Mouse (Mus musculus) heart, adult 2 months (tissue): Measurements from ENCODE around the gene Gm4070.
"Not testable (repeated sequence)": the region's sequence is repeated elsewhere in the genome, so short reads cannot be mapped to it uniquely, and the experiment has no call there.

Experiments
- CTCF ChIP-seq: fragments of 200-600 bp; IDR thresholded peaks from 2 replicates; pipeline ENCODE4 v1.8.1; 2022; ENCODE audit warnings: antibody characterized with exemption, mild to moderate bottlenecking, moderate library complexity
- EP300 ChIP-seq: fragments of 200-500 bp; IDR thresholded peaks from 2 replicates; pipeline ENCODE4 v1.6.1; 2011; ENCODE audit warnings: low read depth, low read length, control low read depth; ENCODE audit not compliant: insufficient read depth

DNA sequence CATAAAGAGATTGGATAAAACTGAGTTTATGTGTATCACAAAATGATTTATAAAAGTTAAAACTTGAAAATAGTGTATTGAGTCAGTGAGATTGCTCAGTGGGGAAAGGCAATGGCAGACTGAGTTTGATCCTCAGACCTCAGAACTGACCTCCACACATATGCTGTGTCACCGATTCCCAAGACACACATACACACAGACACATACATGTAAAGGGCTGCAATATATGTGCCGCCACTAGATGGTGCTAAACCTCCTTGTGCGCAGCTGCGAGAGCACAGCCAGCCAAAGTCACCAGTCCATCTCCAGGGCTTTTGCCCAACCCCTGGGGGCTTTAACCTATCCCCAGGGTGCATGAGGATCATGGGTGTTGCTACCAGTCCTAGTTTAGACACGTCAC lies 1.4 kb downstream of the Gm4070 start:
- not testable (repeated sequence) for TF ChIP-seq CTCF, EP300
